ENCODE assay signal across 24 mouse cellular contexts in genomic region chr5:35562616-35563015, GRCm38 (mm10). TPM values are rescaled to one million over a fixed set of nuclear protein-coding genes. Genes with fewer than 3 reads are reported as not detected.
DNase-seq lines count a peak whose midpoint lies in the region.
"Had no signal": no experiment of that assay in that cellular context is flagged by ENCODE, and none has a peak within 500 bp of the region (broad histone marks: within the 10 kb centered on the region; RNA-seq: fewer than 3 reads in every experiment).

No protein-coding gene starts in this region.

- peak; percentile 53 to 60 for DNase-seq in frontal cortex, postnatal 36 days (ENCODE audit: low spot score in 2 of 2)
- no peak for DNase-seq in frontal cortex, postnatal 25 days (ENCODE audit: low spot score in 2 of 2)
- DNase-seq in left cerebral cortex, adult 18-20 months (ENCODE audit: low spot score in 2 of 2) = peak; percentile 34 to 60
- DNase-seq in left cerebral cortex, adult 11 months (ENCODE audit: low spot score) = no peak
- DNase-seq in right cerebral cortex, adult 2 months (ENCODE audit: low spot score in 2 of 2) = peak; percentile 55 to 60
- DNase-seq in right cerebral cortex, postnatal 4 days = no peak
- no peak for DNase-seq in thymus, postnatal 4 days
- DNase-seq: adrenal gland, postnatal 10 days; cerebellum, adult 11 months; cerebellum, adult 9-10 months; cerebellum, postnatal 36 days; gastrocnemius, postnatal 25 days; heart, adult 11 months; kidney, adult 9 months; kidney, postnatal 10 days; layer of hippocampus, postnatal 36 days; lung, embryonic 14.5 days; lung, postnatal 14 days; midbrain, embryonic 14.5 days; thymus, adult 18-20 months; thymus, postnatal 25 days had no signal

RNA-seq across cellular contexts. Expression of gene Trmt44, which starts 12.3 kb away (rescaled TPM):
- total RNA-seq in left cerebral cortex, adult 18-20 months (2021) = 1 to 10 TPM; 9.0 to 9.7 TPM

RNA-seq across cellular contexts. Expression of gene Acox3, which starts 20.2 kb away (rescaled TPM):
- 10 to 100 TPM; 30.1 to 33.1 TPM for total RNA-seq in left cerebral cortex, adult 18-20 months (2021)

RNA-seq across cellular contexts. Expression of gene Cpz, which starts 37.1 kb away (rescaled TPM):
- total RNA-seq in left cerebral cortex, adult 18-20 months (2021) = under 1 TPM; 0.14 to 0.93 TPM
- total RNA-seq: hematopoietic stem cell, adult 5-6 weeks; MEL; monocyte, adult 5-6 weeks had no signal

Comparison
In these comparisons a context has a peak if more than half of its experiments do, and no peak if none do; other contexts are left out.
1. DNase-seq: peak in frontal cortex, postnatal 36 days (2 of 2), left cerebral cortex, adult 18-20 months (2 of 2) and right cerebral cortex, adult 2 months (2 of 2); none in frontal cortex, postnatal 25 days (0 of 2), left cerebral cortex, adult 11 months (single experiment), right cerebral cortex, postnatal 4 days (single experiment) and thymus, postnatal 4 days (single experiment).